Mouse (Mus musculus) c-Kit-positive CD71-positive TER-119-positive erythroid progenitor cells, embryonic 14.5 days (primary cell): ENCODE measurements around the gene Ubr2.

Source experiments
- DNase-seq: peaks from one replicate; pipeline ENCODE4 v3.0.0-alpha.2; 2013; ENCODE audit warnings: low spot score

Gene Ubr2

DNA sequence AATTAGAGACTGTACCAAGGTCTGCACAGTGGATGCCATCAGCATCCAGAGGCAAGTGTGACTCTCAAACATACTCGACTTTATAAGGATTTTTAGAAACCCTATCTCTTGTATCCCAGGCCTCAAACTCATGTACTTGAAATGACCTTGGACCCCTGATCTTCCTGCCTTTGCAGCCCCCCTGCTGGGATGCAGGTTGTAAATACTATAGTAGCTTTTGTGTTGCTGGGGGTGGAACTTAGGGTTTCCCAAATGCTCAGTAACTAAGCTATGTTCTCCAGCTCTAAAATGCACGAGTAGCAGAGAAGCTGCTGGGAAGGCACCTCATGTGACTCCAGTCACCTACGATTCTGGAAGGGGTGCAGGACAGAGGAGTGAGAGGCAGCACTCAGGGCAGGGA lies 83.4 kb downstream of the Ubr2 start:
- DNase-seq: no peak

DNA sequence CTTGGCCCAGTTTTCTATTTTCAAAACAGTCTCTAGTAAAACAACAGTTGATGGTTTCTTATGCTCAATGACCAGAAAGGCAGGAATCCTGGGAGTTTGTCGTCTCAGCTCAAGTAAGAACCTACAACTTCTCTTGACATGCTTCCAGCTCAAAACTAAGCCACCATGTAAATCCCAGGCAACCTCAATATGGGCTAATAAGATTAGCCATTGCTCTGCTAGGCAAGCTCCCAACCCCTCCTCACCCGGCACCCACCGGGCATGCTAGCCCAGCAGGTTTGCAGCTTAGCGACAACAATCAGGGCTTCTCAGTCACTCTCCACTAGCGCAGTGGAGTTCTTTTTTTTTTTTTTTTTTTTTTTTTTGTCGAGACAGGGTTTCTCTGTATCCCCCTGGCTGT lies 84.2 kb downstream of the Ubr2 start:
- no peak for DNase-seq

DNA sequence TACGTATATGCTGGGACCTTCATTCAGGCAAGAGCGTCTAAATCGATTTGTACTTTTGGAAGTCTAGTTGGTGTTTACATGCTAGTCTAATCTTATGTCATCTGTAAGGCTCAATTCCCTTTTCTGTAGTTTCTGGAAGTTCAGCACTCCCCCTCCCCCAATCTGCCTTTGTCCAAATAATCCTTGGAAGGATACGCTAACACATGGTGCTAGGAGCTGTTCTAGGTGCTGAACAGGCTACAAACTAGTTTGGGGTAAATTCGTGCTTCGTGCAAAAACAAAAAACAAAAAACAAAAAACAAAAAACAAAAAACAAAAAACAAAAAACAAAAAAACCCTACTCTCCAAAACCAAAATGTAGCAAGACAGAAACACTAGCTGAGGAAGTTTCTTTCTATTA lies 89.5 kb downstream of the Ubr2 start:
- no peak for DNase-seq

DNA sequence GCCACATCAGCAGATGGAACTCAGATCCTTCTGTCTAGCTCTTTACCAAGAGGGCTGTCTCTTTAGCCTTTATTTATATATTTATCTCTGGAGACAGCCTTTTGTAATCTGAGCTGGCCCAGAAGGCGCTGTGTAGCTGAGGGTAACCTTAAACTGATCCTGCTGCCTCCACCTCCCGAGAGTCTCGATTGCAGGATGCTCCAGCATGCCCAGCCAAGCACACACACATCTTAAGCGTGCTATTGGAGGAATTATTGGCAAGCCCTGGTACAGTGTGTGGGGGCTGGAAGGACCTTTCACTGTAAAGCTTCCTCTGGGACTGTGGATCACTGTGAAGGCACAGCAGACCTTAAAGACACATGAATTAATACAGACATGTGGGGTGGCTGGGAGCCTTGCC lies 91.4 kb downstream of the Ubr2 start:
- DNase-seq: no peak

DNA sequence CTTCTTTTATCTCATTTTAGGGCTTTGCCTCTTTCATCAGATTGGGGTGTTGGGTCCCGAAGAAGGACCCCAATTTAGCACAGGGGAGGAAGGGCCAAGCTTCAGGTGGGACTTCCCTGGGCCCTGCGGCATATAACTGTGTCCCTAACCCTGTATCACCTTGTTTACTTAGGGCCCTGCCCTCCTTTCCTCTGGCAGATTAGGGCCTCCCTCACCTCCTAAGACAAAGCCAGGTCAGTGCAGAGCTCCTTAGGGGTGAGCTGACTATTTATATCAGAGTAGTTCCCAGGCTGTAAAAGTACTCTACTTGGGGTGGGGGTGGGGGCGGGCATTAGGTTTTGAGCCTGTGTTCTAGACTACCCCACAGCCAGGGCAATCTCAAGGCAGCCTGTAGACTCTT lies 95.2 kb downstream of the Ubr2 start:
- DNase-seq: no peak

DNA sequence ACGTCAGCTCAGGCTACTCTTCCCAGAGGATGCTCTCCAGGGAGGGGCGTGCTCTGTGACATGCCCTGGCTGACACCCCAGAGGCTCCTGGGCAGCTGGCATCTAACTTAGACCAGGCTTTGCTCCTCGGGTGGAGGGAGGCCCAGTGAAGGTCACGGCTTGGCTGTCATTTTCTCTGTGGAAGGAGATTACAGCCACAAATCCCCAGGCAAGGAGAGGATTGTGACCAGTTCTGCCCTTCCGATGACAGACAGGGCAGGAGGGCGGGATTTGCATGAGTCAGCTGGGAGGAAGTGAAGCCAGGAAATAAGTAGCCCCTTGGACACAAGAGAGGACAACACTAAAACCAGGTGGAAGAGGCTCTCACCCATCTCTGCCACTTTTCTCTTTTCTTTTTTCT lies 98.0 kb downstream of the Ubr2 start:
- no peak for DNase-seq

DNA sequence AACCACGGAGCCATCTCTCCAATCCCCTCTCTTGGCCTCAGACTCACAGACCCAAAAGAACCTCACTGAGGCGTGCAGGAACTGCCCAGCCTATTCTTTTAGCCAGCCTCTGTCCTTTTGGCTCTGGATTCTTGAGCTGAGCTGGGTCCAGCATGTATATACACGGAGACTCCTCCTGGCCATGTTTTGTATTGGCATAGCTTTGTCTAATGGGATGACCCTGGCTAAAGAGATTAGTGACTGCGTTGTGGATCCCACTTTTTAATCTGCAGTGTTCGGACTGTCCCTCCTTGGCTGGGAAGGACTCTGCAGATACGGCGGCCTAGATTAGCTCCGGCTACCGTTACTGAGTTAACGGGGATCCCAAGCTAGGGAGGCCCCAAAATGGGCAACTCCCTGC lies 100.2 kb downstream of the Ubr2 start, which contains the start of gene Prph2:
Gene Prph2, plus strand, starts transcription at position 274 of the 400 bp plus-strand sequence.
- no peak for DNase-seq

DNA sequence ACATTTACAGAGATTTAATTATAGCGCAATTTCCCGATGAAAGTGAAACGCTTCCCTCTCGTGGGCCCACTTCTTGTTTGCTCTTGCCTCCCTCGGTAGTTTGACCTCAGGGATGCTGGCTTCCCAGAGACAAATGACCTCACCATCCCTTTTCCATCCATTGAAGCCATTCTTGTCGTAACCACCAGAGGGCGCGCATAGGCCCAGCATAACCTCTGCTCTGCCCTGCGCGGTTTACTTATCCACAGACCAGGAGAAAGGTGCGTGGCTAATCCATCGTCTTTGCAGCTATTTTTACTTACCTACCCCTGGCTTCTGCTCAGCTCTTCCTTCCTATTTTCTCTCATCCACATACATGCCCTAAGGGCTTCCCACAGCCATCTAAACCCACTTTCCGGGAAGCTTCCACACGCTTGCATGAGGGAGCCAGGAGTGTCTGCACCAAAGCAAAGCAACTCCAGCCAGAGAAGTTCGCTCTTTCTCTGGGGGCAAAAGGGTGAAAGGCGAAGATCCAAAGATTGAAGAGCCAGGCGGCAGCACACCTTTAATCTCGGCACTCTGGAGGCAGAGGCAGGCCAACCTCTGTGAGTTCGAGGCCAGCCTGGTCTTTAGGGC lies 106.4 kb downstream of the Ubr2 start:
- DNase-seq: peak; percentile 72

DNA sequence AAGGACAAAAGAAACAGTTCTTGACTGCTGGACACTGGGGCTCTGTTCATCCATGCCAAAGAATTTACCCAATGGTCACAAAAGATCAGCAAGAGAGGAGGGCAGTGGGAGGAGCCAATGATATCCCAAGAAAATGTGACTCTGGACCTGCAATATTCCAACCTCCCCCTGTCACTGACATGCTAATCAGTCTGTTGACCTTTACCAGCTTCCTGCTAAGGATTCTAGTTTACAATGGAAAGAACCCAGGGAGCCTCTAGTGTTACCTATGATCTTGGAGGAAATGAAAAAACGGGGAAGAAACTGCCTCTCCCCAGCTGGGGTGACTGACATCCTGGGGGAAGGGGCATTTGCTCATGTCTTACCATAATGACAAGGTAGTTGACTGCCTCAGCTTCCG lies 109.4 kb downstream of the Ubr2 start:
- DNase-seq: no peak

DNA sequence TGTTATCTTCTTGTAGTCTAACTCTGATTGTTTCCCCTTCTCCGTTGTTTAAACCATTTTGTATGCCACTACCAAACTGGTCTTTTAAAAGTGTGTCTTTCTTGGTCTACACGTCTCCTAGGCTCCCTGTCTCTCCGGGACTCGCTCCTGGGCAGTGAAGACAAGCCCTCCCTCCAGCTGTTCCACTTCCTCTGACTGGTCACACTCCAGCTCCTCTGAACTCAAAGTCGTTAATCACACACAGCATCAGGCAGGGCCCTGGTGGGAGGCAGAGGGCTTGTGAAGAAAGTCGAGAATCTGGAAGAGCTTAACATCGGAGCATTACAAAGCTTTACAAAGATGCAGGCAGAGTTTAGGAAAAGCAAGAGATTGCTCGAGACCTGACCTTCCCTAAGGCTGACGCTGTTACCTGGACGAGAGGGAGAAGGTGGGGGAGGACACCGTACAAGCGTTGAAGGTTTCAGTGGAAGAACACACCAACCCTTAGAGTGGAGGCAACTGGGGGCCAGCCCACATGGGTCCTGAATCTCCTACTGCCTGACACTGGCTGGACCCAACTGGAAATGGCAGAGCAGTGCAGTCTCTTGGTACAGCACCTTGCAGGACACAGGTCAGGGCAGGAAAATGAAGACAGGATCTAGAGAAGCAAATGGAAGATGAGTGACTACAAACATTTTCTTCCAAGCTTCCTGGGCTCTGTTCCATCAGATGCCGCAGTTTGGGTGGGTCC lies 113.0 kb downstream of the Ubr2 start:
- no peak for DNase-seq

DNA sequence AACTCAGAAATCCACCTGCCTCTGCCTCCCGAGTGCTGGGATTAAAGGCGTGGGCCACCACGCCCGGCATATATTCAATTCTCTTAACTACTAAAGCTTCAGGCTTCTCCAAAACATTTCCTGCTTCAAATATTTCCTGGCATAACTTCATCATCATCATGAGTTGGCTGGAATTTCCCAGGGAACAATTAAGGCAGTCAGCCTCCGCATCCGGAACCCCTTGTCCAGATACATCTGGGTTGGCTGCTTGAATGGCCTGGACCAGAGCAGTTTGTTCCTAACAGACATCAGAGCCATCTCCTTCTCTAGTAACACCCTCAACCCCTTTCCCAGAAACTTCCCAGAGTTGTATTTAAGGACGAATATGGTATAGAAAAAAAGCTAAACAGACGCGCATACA lies 114.9 kb downstream of the Ubr2 start:
- DNase-seq: no peak

DNA sequence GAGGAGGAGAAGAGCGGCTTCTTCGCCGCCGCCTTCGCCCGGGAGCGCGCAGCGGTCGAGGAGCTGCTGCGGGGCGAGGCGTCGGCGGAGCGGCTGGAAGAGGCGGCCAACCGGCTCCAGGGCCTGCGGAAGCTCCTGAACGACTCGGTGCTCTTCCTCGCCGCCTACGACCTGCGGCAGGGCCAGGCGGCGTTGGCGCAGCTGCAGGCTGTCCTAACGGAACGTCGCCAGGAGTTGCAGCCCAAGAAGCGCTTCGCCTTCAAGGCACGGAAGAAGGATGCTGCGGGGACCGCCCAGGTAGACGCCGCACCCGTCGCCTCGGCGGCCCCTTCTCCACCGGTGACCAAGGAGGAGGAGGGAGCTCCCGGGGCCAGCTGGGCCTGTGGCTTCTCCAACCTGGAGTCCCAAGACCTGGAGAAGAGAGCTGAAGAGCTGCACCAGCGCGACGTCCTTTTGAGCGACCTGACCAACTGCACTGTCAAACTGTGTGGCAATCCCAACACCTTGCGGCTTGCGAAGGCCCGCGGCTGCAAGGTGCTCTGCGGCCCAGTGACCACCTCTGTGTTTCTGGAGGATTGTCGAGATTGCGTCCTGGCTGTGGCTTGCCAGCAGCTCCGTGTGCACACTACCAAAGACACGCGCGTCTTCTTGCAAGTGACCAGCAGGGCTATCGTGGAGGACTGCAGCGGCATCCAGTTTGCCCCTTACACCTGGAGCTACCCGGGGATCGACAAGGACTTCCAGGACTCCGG lies 119.3 kb downstream of the Ubr2 start:
- no peak for DNase-seq

DNA sequence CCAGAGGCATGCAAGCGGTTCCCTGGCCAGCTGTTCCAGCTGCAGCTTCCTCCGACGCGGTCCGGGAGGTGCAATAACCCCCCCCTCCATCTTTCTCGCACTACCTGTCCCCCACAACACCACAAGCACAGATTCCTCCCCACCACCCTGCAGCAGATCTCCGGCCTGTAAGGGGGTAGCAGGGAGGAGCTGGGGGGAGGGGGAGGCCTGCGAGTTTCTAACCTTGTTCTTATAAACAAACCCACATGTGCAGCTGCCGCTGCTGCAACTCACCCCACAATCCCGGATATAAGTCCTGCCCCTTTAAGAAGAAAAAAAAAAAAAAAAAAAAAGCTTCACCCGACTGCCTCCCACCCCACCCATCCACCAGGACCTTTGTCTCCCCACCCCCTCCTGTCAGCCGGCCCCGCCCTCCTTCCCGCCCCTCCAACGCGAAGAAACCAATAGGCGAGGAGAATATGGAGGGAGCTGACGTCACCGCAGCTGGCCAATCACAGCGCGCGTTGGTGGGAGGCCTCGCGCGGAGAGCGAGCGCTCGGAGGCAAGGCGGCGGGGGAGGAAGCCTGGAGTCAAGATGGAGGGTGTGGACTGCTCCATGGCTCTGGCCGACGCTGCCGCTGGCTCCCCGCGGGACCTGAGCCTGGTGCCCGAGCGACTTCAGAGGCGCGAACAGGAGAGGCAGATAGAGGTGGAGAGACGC lies 120.1 kb downstream of the Ubr2 start, which contains the start of gene Tbcc:
Gene Tbcc, plus strand, starts transcription at position 569 of the 700 bp plus-strand sequence.
- DNase-seq: peak; percentile 98

DNA sequence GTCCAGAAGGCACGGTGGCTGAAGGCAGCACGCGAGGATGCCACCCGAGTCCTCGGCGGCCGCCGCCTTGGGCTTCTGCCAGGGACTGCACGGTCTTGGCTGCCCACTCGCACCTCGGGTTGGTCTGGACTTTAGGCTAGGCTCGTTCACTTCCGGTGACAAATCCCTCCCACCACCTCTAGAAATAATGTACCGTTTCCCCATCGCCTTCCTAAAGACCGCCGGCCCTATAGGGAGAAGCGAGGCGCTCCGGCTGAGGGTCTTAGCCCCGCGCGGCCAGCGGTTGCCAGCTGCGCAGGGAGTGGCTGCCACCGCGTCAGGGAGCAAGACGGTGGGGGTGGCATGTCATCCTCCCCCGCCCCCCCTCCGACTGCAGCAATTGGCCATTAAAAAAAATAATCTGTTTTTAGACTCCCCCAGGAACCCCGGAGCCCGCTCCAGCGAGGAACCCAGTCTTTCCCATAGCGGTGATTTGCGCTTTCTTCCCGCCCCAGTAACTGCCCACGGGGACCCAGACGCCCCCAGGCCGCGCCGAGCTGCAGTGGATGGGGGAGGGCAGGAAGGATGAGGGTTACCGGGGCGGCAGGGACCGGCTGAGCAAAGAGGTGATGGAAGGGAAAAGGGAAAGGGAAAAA lies 120.8 kb downstream of the Ubr2 start:
- DNase-seq: peak; percentile 47

DNA sequence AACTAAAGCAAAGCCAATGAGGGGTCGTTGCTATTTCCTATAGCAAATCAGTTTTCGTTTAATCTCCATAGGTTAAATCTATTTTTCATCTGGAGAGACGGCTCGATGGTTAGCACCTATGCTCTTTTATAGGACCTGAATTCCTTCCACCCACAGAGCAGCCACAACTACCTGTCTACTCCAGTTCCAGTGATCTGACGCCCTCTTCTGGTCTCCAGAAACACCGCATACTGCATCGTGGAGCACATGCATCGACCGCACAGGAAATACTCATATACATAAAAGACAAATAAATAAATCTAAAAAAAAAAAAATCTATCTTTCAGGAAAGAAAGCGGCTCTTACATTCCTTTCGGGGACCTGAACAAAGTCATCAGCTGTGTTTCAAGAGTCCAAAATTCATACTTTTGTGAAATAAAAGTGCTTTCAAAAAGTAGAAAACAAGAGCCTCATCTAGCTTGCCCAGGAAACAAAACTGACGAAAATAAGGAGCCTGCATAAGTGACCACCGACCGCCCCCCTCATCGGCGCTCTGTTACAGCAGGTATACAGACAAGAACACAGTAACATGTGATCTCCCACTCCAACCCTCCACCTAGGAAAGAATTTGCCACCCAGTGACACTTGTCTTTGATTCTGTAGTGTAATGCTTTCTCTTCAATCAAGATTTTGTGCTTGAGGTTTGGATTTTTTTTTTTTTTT lies 121.7 kb downstream of the Ubr2 start:
- DNase-seq: peak; percentile 64

DNA sequence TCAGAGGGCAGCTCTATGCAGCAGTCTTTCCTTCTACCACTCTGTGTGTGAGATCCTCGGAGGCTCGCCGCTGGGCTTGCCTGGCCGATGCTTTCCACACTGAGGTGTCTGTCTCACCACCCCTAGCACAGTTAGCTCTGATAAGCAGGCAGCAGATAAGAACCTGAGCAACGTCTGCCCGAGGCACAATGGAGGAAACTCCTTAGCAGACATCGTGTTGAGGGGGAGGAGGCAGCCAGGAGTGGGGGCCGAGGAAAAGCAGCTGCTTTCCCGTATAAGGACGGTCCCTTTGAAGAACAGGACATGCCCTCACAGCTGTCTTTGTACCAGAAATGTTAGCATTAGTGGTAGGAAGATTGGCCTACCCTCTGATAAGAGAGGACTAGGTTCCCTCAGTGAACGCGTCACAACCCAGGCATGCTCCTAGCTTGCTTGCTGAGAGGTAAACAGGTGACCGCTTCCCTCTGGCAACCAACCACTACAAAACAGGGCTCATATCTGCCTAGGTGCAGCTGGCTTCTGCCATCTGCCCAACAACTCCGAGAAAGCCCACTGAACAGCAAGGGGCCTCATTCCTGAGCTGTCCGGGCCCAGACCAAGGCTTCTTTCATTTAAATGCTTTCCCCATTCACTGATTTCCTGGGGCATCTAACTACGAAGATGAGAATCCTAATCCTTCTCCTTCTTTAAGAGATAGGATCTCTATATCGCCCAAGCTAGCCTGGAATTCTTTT lies 124.3 kb downstream of the Ubr2 start:
- peak; percentile 51 for DNase-seq

DNA sequence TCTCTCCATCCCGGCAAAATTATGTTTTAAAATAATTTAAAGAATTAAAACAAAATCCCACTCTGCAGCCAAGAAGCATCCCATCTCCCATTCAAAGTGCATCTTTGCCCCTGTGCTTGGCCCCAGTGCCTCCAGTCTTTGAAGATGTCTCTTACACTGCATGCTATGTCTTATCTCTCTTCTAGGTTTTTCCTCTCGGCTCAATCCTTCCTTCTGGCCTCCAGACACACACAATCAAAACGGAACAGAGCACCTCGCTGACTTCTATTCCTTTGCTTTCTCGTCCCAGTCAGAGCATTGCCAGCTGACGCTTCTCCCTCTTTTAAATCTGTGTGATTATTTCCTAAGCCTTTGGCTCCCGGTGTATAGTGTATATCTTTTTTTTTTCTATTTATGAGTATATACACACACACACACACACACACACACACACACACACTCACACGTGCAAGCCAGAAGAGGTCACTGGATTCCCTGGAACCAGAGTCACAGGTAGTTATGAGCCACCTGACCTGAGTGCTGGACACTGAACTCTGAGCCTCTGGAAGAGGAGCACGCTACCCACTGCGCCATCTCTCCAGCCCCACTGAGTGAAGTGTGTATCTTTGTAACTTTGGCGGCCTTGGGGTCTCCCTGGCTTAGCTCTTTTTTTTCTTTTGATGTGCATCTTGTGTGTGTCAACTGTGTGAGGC lies 125.0 kb downstream of the Ubr2 start:
- DNase-seq: no peak

DNA sequence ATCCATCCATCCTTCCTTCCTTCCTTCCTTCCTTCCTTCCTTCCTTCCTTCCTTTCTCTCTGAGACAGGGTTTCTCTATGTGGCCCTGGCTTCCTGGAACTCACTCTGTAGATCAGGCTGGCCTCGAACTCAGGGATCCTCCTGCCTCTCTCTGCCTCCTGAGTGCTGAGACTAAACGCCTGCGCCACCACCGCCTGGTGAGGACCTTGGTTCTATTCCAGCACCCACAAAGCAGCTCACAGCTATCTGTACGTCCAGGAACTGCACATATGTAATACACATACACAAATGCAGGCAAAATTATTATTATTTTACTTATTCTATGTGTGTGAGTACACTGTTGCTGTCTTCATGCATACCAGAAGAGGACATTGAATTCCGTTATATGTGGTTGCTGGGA lies 125.6 kb downstream of the Ubr2 start:
- DNase-seq: no peak

DNA sequence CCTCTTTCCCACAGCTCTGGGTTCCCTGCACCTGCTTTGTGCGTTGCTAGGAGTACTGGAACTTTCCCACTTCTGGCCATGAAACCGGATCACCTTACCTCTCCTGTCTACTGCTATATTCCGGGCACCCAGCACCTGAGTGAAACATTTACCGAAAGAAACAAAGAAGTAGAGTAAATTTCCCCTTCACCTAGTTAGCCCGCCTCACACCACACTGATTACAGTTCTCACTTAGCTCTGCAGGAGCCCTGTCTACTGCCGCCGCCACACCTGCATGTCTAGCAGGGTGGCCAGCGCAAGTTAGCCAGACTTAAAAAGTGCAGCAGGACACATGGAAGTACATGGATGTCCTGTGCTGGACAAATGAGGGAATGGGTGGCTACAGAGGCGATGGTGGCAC lies 127.2 kb downstream of the Ubr2 start:
- DNase-seq: no peak

DNA sequence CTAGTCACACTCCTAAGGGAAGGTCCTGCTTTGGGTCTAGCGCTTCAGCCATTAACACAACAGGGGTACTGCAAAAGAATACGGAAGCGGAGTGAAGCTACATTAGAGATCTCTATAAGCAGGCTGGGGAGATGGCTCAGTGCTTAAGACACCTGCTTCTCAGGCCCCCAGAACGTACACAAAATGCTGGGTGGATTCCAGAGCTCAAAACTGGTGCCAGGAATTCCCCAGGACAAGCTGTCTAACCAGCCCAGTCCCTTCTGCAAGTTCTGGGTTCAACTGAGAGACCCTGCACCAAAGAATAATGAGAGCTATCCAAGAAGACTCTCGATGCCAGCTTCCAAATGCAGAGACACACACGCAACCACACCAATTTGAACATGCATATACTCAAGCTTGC lies 128.6 kb downstream of the Ubr2 start:
- DNase-seq: no peak
